In the genomic region with DNA sequence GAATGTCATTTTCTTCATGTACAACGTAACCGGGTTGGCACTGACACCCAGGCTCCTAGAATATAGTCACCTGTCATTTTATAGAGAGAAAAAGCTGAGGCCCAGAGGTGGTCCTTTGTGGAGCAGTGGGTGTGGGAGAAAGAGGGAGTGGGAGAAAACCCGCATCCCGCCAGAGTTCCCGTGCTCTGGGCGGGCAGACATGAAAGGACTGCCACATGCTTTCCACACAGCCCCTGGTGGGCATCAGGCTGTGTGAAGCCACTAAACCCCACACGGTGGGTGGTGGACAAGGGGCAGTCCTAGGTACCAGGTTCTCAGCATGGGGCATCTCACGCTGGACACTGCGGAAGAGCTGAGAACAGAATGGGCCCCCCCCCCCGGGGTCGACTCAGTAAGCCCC, we compare ENCODE assay signal across 23 mouse cellular contexts. TPM values are rescaled to one million over a fixed set of nuclear protein-coding genes. Genes with fewer than 3 reads are reported as not detected.
DNase-seq lines count a peak whose midpoint lies in the region; ATAC-seq and TF ChIP-seq lines count a peak whose summit lies in the region.
"Had no signal": no experiment of that assay in that cellular context is flagged by ENCODE, and none has a peak within 500 bp of the region (broad histone marks: within the 10 kb centered on the region; RNA-seq: fewer than 3 reads in every experiment).

No protein-coding gene starts in this region.

- peaks cover 37% of the 10 kb centered on the region for H3K4me1 ChIP-seq in heart, embryonic 10.5 days
- H3K4me1 ChIP-seq in midbrain, embryonic 13.5 days (replicated peaks): peaks cover 12% of the 10 kb centered on the region
- peaks cover 7% of the 10 kb centered on the region; the same call in 1 of the 2 replicates for H3K4me1 ChIP-seq in midbrain, embryonic 16.5 days (ENCODE audit: control insufficient read depth, insufficient read depth, low read length)
- H3K4me1 ChIP-seq in hindbrain, postnatal 0 days (ENCODE audit: insufficient read depth, low read length): peaks cover 9% of the 10 kb centered on the region

- no peak overlapping the region for H3K9ac ChIP-seq in midbrain, embryonic 13.5 days (replicated peaks)
- no peak overlapping the region for H3K9ac ChIP-seq in midbrain, embryonic 16.5 days (ENCODE audit: low read depth, low read length)
- H3K9ac ChIP-seq in hindbrain, postnatal 0 days (replicated peaks; ENCODE audit: low read length): no peak overlapping the region
- H3K9ac ChIP-seq: embryonic facial prominence, embryonic 13.5 days; heart, embryonic 13.5 days had no signal

- intact Hi-C loops in heart, postnatal 14 days (cut with DNase I): no loop called here

- no peak for TF ChIP-seq CTCF in hindbrain, postnatal 0 days (IDR thresholded peaks at IDR 0.05; ENCODE audit: low read depth)

- ATAC-seq in midbrain, embryonic 13.5 days: peak; percentile 38
- no peak for ATAC-seq in midbrain, embryonic 16.5 days
- no peak for ATAC-seq in hindbrain, postnatal 0 days

- no peak overlapping the region for H3K4me3 ChIP-seq in heart, embryonic 10.5 days
- H3K4me3 ChIP-seq in midbrain, embryonic 13.5 days (replicated peaks): no peak overlapping the region
- no peak overlapping the region for H3K4me3 ChIP-seq in midbrain, embryonic 16.5 days (ENCODE audit: low read depth, low read length)
- H3K4me3 ChIP-seq in hindbrain, postnatal 0 days (ENCODE audit: low read length): no peak overlapping the region
- H3K4me3 ChIP-seq: embryonic facial prominence, embryonic 13.5 days; heart, embryonic 13.5 days had no signal

- DNase-seq in heart, embryonic 10.5 days (ENCODE audit: low spot score): no peak
- DNase-seq in heart, postnatal 14 days: no peak
- no peak for DNase-seq in hindbrain, postnatal 0 days (ENCODE audit: low spot score)
- no peak for DNase-seq in urinary bladder, postnatal 25 days (ENCODE audit: low spot score)
- DNase-seq in thymus, postnatal 4 days: no peak
- no peak for DNase-seq in kidney, adult 11 months
- DNase-seq: adrenal gland, adult 8-10 months; heart, postnatal 4 days; kidney, adult 2 months; kidney, postnatal 25 days; lung, adult 2 months; lung, postnatal 36 days had no signal

- 0 out of 2 replicates have a peak overlapping the region, but pooled peaks have one; percentile 31 for H3K27ac ChIP-seq in heart, embryonic 10.5 days
- peak overlapping the region; percentile 35; the same call in 1 of the 2 replicates for H3K27ac ChIP-seq in midbrain, embryonic 13.5 days
- no peak overlapping the region for H3K27ac ChIP-seq in midbrain, embryonic 16.5 days (ENCODE audit: low read length)
- H3K27ac ChIP-seq in hindbrain, postnatal 0 days: peak overlapping the region; percentile 45; the same call in 1 of the 2 replicates
- H3K27ac ChIP-seq: embryonic facial prominence, embryonic 13.5 days; heart, embryonic 13.5 days had no signal

- WGBS in heart, embryonic 10.5 days: 82% methylated on average over 11 of the region's 11 CpGs
- WGBS in midbrain, embryonic 13.5 days: 82% methylated on average over 11 of the region's 11 CpGs
- 80% methylated on average over 11 of the region's 11 CpGs for WGBS in midbrain, embryonic 16.5 days
- WGBS in hindbrain, postnatal 0 days: 73% methylated on average over 11 of the region's 11 CpGs

- H3K36me3 ChIP-seq in heart, embryonic 10.5 days: no peaks in the 10 kb centered on the region
- no peaks in the 10 kb centered on the region for H3K36me3 ChIP-seq in midbrain, embryonic 13.5 days
- H3K36me3 ChIP-seq in midbrain, embryonic 16.5 days (ENCODE audit: control insufficient read depth, insufficient read depth, low read length): no peaks in the 10 kb centered on the region
- no peaks in the 10 kb centered on the region for H3K36me3 ChIP-seq in hindbrain, postnatal 0 days (ENCODE audit: insufficient read depth, low read length)
- H3K36me3 ChIP-seq: embryonic facial prominence, embryonic 13.5 days; heart, embryonic 13.5 days had no signal

- H3K27me3 ChIP-seq in heart, embryonic 10.5 days (ENCODE audit: insufficient read depth, poor library complexity, severe bottlenecking): peaks cover 8% of the 10 kb centered on the region; the same call in 1 of the 2 replicates
- no peaks in the 10 kb centered on the region; the same call in 1 of the 2 replicates for H3K27me3 ChIP-seq in midbrain, embryonic 13.5 days
- no peaks in the 10 kb centered on the region for H3K27me3 ChIP-seq in midbrain, embryonic 16.5 days (ENCODE audit: control insufficient read depth, insufficient read depth, low read depth, low read length)
- no peaks in the 10 kb centered on the region for H3K27me3 ChIP-seq in hindbrain, postnatal 0 days (ENCODE audit: insufficient read depth, low read length)
- H3K27me3 ChIP-seq: embryonic facial prominence, embryonic 13.5 days had no signal

- H3K9me3 ChIP-seq in heart, embryonic 10.5 days: no peaks in the 10 kb centered on the region
- no peaks in the 10 kb centered on the region for H3K9me3 ChIP-seq in midbrain, embryonic 13.5 days
- H3K9me3 ChIP-seq in midbrain, embryonic 16.5 days (replicated peaks; ENCODE audit: control insufficient read depth, low read length, poor library complexity, severe bottlenecking): no peaks in the 10 kb centered on the region
- no peaks in the 10 kb centered on the region for H3K9me3 ChIP-seq in hindbrain, postnatal 0 days (ENCODE audit: low read length)
- H3K9me3 ChIP-seq: embryonic facial prominence, embryonic 13.5 days; heart, embryonic 13.5 days had no signal

- H3K4me2 ChIP-seq in midbrain, embryonic 13.5 days (replicated peaks): no peak overlapping the region
- H3K4me2 ChIP-seq in midbrain, embryonic 16.5 days (ENCODE audit: low read length): no peak overlapping the region
- no peak overlapping the region for H3K4me2 ChIP-seq in hindbrain, postnatal 0 days (ENCODE audit: low read depth, low read length)
- H3K4me2 ChIP-seq: embryonic facial prominence, embryonic 13.5 days; heart, embryonic 13.5 days had no signal

RNA-seq across cellular contexts. Expression of gene Smndc1, which starts 40.6 kb away (rescaled TPM):
- polyA plus RNA-seq in heart, embryonic 10.5 days (2016; fragmentation: Nextera tagmentation; extraction: Ambion mirVana): 27.6 and 31.7 TPM in 2 replicates
- total RNA-seq in heart, postnatal 14 days (2021): 10 to 100 TPM; 29.7 to 31.6 TPM
- polyA plus RNA-seq in midbrain, embryonic 13.5 days (2015; fragmentation: Nextera tagmentation; extraction: Ambion mirVana): 42.6 and 46.8 TPM in 2 replicates
- polyA plus RNA-seq in midbrain, embryonic 16.5 days (2015; fragmentation: Nextera tagmentation; extraction: Ambion mirVana): 31.2 and 32.2 TPM in 2 replicates
- 9.7 and 14.7 TPM in 2 replicates for total RNA-seq in hindbrain, postnatal 0 days (2014; rRNA removed)
- 34.4 and 35.3 TPM in 2 replicates for polyA plus RNA-seq in hindbrain, postnatal 0 days (2015; fragmentation: Nextera tagmentation; extraction: Ambion mirVana)

RNA-seq across cellular contexts. Expression of gene Gm10197, which starts 59.4 kb away (rescaled TPM):
- polyA plus RNA-seq in heart, embryonic 10.5 days (2016; fragmentation: Nextera tagmentation; extraction: Ambion mirVana): not detected in 2 replicates
- total RNA-seq in heart, postnatal 14 days (2021): not detected
- not detected in 2 replicates for polyA plus RNA-seq in midbrain, embryonic 13.5 days (2015; fragmentation: Nextera tagmentation; extraction: Ambion mirVana)
- not detected in 2 replicates for polyA plus RNA-seq in midbrain, embryonic 16.5 days (2015; fragmentation: Nextera tagmentation; extraction: Ambion mirVana)
- total RNA-seq in hindbrain, postnatal 0 days (2014; rRNA removed): not detected in 2 replicates
- polyA plus RNA-seq in hindbrain, postnatal 0 days (2015; fragmentation: Nextera tagmentation; extraction: Ambion mirVana): not detected in 2 replicates
- total RNA-seq: adrenal gland, adult 8-10 months; gastrocnemius, adult 18-20 months; granulocyte monocyte progenitor cell, adult 5-6 weeks; heart, postnatal 4 days; layer of hippocampus, postnatal 10 days; left cerebral cortex, postnatal 25 days; liver, adult 2 months had no signal
- polyA plus RNA-seq: brain, embryonic 14.5 days; embryonic facial prominence, embryonic 13.5 days; heart, embryonic 13.5 days; kidney, adult 2 months; liver, adult 2 months; lung, adult 2 months; testis, adult 2 months had no signal
